Mouse (Mus musculus): Measurements from ENCODE around the gene Rpl37. TPM values are rescaled to one million over a fixed set of nuclear protein-coding genes. Genes with fewer than 3 reads are reported as not detected.

The Rpl37 gene
- polyA plus RNA-seq (2015; fragmentation: Nextera tagmentation; extraction: Ambion mirVana), result 664 and 691 TPM in 2 replicates

GRCm38 (mm10) chr15:5116270-5117030 is at the start of gene Rpl37:
Gene Rpl37 (plus strand): TSS chr15:5116645.

DNA sequence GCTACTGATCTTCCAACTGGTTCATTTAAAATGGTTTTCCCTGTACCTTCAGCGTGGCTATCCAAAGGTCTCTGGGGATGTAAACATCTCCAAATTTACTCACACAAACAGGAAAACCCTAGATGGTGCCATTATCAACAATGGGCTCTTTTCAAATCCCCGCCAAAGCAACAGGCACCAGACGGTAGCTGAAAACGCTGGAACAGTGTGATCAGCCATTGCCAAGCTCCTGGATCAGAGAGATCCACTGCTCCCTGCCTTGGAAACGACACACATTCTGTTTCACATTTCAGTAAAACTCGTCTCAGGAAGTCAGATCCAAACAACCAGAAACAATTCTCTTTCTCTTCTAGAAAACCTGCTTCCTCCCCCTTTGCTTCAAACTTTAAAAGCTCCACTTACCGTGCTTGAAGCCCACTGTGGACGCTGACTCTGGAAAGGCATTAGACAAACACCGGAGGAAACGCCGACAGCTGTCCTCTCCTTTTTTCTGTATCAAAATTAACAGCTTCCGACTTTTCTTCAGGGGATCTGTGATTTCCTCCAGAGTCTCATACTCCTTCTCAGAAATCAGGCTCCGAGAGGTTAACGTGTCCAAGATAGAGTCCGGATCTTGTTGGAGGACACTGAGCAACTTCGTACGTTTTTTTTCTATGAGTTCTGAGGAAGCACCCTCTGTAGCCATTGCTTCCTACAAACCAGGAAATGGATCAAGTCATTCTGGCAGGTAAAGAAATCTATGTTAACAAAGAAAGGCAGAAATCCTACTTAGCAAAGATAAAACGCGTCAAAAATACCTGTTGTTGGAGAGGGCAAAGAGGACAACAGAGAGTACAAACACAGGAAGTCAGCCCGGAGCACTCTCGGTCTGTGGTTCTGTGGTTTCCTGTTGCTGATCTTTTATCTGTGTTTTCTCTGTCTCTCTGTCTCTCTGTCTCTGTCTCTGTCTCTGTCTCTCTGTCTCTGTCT is 8.5 kb upstream of the Rpl37 start, which contains the start of gene Card6:
Gene Card6, minus strand, starts transcription at position 854 of the 969 bp plus-strand sequence.

GRCm38 (mm10) chr15:5143361-5144020 is 27.0 kb downstream of the Rpl37 start, which contains the start of gene Prkaa1:
Gene Prkaa1 (plus strand): TSS chr15:5143861.

Other genes with a start within 250 kb of the Rpl37 start
- not detected in 2 replicates for gene Mroh2b, start 217.9 kb upstream of the Rpl37 start, polyA plus RNA-seq (2015; fragmentation: Nextera tagmentation; extraction: Ambion mirVana)
- gene C7, start 52.9 kb upstream of the Rpl37 start, polyA plus RNA-seq (2015; fragmentation: Nextera tagmentation; extraction: Ambion mirVana), result 0.05 TPM in 1 of 2 replicates, not detected in the other
- gene Card6, start 8.1 kb upstream of the Rpl37 start, polyA plus RNA-seq (2015; fragmentation: Nextera tagmentation; extraction: Ambion mirVana), result 2.0 and 2.8 TPM in 2 replicates
- 15.3 TPM in 2 replicates for gene Prkaa1, start 27.2 kb downstream of the Rpl37 start, polyA plus RNA-seq (2015; fragmentation: Nextera tagmentation; extraction: Ambion mirVana)
- 20.4 and 22.2 TPM in 2 replicates for gene Ttc33, start 68.9 kb downstream of the Rpl37 start, polyA plus RNA-seq (2015; fragmentation: Nextera tagmentation; extraction: Ambion mirVana)
- gene Ptger4, start 127.5 kb downstream of the Rpl37 start, polyA plus RNA-seq (2015; fragmentation: Nextera tagmentation; extraction: Ambion mirVana), result 7.2 TPM in 2 replicates